Mouse (Mus musculus) layer of hippocampus, adult 18-20 months (tissue): ENCODE data around the gene Lhpp. TPM values are rescaled to one million over a fixed set of nuclear protein-coding genes. Genes with fewer than 3 reads are reported as not detected.

ENCODE experiments used
- DNase-seq, 2 experiments: peaks; one replicate each; pipeline ENCODE4 v3.0.0; 2022; ENCODE audit warnings: low spot score in 2 of 2
- total RNA-seq, 2 experiments: library from RNA; stranded (reverse); gene quantifications; 2 replicates each; pipeline ENCODE4 v1.2.3; 2021

Gene Lhpp
- total RNA-seq, 2 experiments from 2014 or later: 20.3 to 26.5 TPM

- no peak for DNase-seq
Measured at GRCm38 (mm10) chr7:132703515-132704309, 93.3 kb downstream of the Lhpp start.

- no peak for DNase-seq
Measured at GRCm38 (mm10) chr7:132704310-132704875, 94.0 kb downstream of the Lhpp start.

GRCm38 (mm10) chr7:132705130-132705529, 94.7 kb downstream of the Lhpp start:
- DNase-seq: no peak

GRCm38 (mm10) chr7:132711579-132711978, 101.1 kb downstream of the Lhpp start:
- no peak for DNase-seq

- no peak for DNase-seq
Measured at GRCm38 (mm10) chr7:132712044-132712708, 101.7 kb downstream of the Lhpp start.

GRCm38 (mm10) chr7:132712956-132713355, 102.5 kb downstream of the Lhpp start:
- DNase-seq: no peak

GRCm38 (mm10) chr7:132713483-132714126, 103.2 kb downstream of the Lhpp start:
- DNase-seq: no peak

GRCm38 (mm10) chr7:132714236-132714923, 103.9 kb downstream of the Lhpp start:
- DNase-seq: peak; percentile 73 to 90

GRCm38 (mm10) chr7:132715259-132715658, 104.8 kb downstream of the Lhpp start:
- no peak for DNase-seq

GRCm38 (mm10) chr7:132719570-132719969, 109.1 kb downstream of the Lhpp start:
- no peak for DNase-seq

GRCm38 (mm10) chr7:132720562-132720961, 110.1 kb downstream of the Lhpp start:
- DNase-seq: peak in 1 of 2 experiments; percentile 77

GRCm38 (mm10) chr7:132722401-132723370, 112.2 kb downstream of the Lhpp start:
- DNase-seq: no peak

GRCm38 (mm10) chr7:132723906-132724305, 113.5 kb downstream of the Lhpp start:
- peak in 1 of 2 experiments; percentile 73 for DNase-seq

GRCm38 (mm10) chr7:132724501-132725062, 114.1 kb downstream of the Lhpp start:
- DNase-seq: no peak

GRCm38 (mm10) chr7:132726106-132726861, 115.8 kb downstream of the Lhpp start:
- no peak for DNase-seq

- DNase-seq: no peak
Measured at GRCm38 (mm10) chr7:132729093-132729831, 118.8 kb downstream of the Lhpp start.

- no peak for DNase-seq
Measured at GRCm38 (mm10) chr7:132730510-132730909, 120.1 kb downstream of the Lhpp start.

GRCm38 (mm10) chr7:132731558-132731957, 121.1 kb downstream of the Lhpp start:
- DNase-seq: no peak
